Mouse (Mus musculus) layer of hippocampus, postnatal 36 days (tissue): Measurements from ENCODE around the gene Lck. TPM values are rescaled to one million over a fixed set of nuclear protein-coding genes. Genes with fewer than 3 reads are reported as not detected.
A peak's percentile ranks its signal among the peaks of the same experiment; 100 is the strongest.
"Not testable (repeated sequence)": the region's sequence is repeated elsewhere in the genome, so short reads cannot be mapped to it uniquely, and the experiment has no call there.

Experiments
- DNase-seq, 2 experiments: peaks; one replicate each; pipeline ENCODE4 v3.0.0; 2022
- total RNA-seq, 2 experiments: library from RNA; stranded (reverse); gene quantifications; 2 replicates each; pipeline ENCODE4 v1.2.3; 2021

Lck gene
- total RNA-seq, 2 experiments from 2014 or later = 2.7 to 2.8 TPM

- not testable (repeated sequence) for DNase-seq
Measured at GRCm38 (mm10) chr4:129554512-129554911, 18.9 kb downstream of the Lck start.

DNA sequence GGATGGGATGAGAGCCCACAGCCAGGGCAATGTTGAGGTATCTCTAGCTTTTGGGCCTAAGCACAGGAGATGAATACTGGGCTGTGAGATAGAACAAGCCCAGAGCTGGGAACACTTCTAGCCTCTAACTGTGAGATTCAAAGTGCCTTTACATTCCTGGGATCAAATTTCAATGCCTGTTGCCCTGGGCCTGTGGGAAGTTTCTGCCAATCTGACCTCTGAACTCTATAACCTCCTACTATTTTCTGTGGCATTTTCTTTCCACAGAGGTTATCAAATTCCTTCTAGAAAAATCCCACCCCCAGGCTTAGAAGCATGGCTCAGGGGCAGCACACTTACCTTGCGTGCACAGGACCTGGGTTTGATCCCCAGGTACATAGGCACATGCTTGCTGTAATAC, 23.1 kb downstream of the Lck start:
- DNase-seq = no peak

DNA sequence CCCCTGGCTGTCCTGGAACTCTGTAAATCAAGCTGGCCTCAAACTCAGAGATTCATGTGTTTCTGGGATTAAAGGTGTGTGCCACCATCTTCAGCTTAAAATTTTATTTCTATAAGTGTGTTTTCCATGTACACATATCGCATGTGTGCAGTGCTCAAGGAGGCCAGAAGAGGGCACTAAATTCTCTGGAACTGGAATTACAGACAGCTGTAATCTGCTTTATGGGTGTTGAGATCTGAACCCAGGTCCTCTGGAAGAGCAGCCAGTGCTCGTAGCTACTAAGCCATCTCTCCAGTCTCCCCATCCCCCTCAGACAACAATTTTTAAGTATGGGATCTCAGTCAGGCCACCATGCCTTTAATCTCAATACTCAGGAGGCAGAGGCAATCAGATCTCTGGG, 24.1 kb downstream of the Lck start:
- DNase-seq = no peak

GRCm38 (mm10) chr4:129547631-129548030, 25.8 kb downstream of the Lck start:
- DNase-seq = not testable (repeated sequence)

GRCm38 (mm10) chr4:129544106-129544505, 29.3 kb downstream of the Lck start:
- no peak for DNase-seq

DNA sequence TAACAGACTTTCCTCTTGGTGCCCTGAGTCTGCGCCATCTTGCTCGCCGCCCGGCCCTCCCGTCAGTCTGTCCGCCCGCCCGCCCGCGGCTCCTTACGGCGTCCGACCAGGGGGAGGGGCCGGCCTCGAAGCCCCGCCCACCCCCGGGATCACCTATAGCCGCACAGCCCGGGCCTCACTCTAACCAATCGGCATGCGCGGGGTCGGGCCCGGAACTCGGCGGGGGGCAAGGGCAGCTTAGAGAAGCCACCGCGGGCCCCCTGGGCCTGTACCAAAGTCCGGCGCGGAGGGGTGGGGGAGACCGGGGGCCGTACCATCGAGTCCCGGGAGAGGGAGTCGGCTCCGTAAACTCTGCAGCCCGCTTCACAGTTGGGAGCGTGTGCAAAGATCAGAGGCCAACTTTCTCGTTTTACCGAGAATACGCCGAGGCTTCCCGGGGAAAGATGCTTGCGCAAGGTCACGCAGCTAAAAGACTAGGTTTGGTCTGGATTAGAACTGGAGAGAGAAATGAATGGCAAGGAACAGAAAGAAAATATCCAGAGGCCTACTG, 30.8 kb downstream of the Lck start, which contains the start of gene Hdac1:
TSS of gene Hdac1 (minus strand) at position 122 of the 550 bp plus-strand sequence.
- peak; percentile 93 to 95 for DNase-seq

- no peak for DNase-seq
Measured at GRCm38 (mm10) chr4:129541868-129542591, 31.4 kb downstream of the Lck start.

DNA sequence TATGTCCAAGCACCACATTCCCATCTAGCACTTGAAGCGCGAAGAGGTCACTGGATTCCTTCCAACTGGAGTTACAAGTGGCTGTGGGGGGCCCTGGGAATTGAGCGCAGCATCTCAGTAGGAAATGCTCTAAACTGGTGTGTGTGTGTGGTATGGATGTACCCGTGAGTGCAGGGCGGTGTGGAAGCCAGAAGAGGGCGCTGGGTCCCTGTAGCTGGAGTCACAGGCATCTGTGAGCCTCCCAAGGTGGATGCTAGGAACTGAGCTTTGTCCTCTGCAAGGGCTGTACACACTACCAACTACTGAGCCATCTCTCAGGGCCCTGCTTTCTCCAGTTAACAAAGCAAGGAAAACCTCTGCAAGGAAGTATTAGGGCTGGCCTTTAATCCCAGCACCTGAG, 33.4 kb downstream of the Lck start:
- DNase-seq = no peak

DNA sequence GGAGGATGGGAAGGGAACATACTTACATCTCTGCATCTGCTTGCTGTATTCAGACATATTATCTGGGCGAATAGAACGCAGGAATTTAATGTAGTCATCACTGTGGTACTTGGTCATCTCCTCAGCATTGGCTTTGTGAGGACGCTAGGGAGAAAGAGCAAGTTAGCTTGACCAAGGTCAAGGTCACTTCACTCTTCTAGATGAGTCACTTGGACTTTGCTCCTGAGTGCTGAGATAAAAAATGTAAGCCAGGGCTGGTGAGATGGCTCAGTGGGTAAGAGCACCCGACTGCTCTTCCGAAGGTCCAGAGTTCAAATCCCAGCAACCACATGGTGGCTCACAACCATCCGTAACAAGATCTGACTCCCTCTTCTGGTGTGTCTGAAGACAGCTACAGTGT, 44.5 kb downstream of the Lck start:
- not testable (repeated sequence) for DNase-seq

- DNase-seq = no peak
Measured at GRCm38 (mm10) chr4:129525889-129526288, 47.6 kb downstream of the Lck start.

DNA sequence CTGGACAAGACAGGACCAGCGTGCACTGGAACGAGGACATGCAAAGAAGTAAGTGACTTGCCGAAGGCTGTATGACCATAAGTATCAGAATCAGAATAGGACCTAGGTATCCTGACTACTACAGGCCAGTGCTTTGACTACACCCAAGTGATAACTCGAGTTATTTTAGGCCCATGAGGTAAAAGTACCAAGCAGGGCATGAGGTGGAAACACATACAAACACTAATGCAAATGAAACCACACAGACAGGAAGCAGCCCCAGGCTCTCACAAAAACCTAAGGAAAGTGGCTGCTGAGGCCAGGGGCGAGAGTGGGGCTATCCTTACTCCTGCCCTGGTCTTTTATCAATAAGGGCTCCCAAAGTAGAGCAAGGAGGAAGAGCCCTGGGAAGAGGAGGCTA, 48.1 kb downstream of the Lck start:
- no peak for DNase-seq

- DNase-seq = no peak
Measured at GRCm38 (mm10) chr4:129518519-129518918, 54.9 kb downstream of the Lck start.

- DNase-seq = no peak
Measured at GRCm38 (mm10) chr4:129516925-129517324, 56.5 kb downstream of the Lck start.

DNA sequence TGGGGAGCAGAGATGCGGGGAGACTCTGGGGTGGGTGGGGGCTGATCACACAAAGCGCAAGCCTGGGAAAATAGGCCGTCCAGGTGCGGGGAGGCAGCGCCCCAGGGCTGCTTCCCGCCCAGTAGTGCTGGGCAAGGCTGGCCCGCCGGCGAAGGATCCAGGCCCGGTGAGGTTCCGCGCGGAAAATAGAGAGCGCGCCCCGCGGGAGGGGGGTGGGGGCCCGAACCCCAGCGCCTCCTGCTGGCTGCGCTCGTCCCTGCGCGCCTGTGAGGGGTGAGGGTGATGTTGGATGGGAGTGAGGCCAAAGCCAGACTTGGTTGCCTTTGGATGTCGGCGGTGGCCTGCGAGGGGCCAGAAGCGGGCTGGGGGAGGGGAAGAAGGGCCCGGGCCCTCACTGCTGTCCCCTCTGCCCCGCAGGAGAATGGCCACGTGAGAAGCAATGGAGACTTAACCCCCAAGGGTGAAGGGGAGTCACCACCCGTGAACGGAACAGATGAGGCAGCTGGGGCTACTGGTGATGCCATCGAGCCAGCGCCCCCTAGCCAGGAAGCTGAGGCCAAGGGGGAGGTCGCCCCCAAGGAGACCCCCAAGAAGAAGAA, 59.0 kb downstream of the Lck start:
- DNase-seq = peak in 1 of 2 experiments; percentile 52

DNA sequence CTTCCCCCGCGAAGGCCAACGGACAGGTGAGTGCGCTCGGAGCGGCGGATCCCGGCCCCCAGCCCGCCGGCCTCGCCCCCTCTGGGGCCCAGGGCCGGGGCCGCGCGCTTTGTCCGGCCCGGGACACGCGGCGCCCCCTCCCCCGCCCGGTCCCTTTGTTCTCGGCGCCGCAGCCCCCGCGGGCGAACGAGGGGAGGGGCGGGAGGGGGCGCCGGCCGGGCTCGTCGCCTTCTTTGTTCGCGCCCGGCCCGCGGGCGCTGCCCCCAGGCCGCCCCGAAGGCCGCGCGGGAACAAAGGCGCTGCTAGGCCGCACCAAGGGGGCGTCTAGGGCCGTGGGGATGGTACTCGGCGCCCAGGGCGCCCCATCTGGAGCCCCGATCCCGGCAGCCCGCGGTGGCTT, 59.5 kb downstream of the Lck start:
- DNase-seq = no peak

DNA sequence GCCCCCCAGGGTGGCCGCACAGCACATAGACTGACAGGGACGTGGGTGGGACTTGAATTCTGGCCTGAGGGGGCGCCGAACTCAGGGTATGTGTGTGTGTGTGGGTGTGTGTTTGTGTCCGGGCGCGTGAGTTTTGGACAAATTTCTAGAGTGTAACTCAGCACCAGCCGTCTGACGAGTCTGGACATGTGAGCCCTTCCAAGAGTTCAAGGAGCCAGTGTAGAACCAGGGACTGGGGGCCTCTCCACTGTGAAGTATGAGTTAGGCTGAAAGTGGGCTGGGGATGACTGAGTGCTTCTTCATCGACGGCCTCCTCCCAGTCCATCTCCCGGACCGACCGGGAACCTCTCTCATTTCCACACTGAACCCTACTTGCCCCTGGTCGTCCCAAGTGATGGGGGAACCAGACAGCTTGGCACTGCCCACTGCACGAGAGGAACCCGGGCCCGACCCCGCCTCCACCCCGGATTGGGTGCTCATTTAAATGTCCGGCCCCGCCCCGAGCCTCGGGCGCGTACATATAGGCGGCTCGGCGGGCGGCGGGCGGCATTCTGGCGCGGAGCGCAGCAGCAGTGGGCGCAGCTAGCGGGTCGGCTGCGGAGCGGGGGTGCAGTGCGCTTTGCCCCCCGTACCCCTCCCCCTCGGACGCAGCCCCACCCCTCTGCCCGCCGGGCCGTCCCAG, 60.2 kb downstream of the Lck start, which contains the start of gene Marcksl1:
TSS of gene Marcksl1 (plus strand) at position 496 of the 682 bp plus-strand sequence.
- peak; percentile 76 to 78 for DNase-seq

- DNase-seq = no peak
Measured at GRCm38 (mm10) chr4:129511413-129512096, 61.9 kb downstream of the Lck start.

DNA sequence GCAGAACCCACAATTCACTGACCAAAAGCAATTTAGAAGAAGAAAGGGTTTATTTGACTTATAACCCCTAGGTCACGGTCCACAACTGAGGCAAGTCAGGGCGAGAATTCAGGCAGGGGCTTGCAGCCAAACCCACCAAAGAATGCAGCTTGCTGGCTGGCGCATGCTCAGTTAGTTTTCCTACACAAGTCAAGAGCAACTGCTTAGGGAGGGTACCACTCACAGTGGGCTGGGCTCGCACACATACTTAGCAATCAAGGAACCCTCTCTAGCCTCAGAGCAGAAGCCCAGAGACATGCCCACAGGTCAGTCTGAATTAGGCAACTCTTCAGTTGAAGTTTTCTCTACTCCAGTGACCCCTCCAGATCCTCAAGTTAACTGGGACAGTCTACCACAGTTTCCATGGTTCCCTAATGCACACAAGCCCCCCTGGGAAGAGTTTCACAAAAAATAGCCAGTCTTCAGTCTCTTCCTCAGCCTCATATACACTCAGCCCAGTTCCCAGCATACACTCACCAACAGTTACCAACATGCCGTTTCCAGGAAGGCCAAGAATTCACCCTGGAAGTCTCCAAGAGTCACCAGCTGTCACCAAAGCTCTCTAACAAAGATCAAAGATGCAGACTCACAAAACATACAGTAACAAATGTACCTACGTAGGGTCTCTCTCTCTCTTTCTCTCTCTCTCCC, 62.6 kb downstream of the Lck start:
- DNase-seq = no peak

DNA sequence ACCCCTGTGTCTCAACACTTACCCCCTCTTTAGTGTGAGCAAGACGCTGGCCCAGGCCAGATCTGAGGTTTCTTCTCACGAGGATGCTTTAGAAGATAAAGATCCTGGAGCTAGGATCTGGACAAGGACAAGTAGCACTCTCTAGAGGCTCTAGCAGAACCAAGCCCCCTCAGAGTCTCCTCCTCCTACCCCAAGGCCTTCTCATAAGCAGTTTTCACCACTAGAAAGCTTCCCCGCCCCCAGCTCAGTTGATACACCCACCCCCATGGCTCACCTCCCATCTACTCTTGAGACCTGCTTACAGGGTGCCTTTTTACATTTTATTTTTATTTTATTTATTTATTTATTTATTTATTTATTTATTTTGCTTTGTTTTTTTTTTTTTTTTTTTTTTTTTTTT, 63.8 kb downstream of the Lck start:
- DNase-seq = no peak

DNA sequence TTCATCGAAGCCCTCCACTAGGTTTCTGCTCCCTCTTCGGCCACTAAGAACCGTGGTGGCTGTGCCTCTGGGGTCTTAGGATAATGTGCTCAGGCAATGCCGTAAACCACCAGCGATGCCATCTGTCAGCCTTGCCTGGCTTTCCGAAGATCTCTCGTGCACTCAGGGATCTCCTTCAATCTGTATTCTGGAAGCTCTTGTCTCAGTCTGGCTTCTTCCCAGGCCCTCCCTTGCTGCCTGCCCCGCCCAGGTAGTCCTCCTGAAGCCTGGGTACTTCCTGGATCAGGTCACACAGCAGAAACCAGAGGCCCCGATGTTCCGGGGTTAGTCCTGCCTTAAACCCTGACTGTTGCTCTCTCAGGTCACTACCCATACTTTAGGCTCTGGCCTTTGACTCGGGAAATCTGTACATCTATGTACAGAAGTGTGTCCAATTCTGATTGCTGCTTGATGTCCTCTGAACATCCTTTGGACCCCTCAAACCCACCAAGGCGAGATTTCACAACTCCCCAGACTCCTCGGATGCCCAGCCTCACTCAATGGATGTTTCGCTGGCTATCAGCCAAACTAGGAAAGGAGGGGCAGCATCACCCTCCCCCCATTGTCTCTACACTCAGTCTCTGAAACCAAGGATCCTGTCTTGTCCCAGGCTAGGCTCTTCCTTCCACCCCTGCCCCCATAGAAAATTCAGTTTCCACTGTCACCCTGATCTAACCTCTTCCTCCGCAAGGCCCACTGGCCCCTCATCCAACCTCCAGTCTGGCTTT, 64.4 kb downstream of the Lck start:
- no peak for DNase-seq

DNA sequence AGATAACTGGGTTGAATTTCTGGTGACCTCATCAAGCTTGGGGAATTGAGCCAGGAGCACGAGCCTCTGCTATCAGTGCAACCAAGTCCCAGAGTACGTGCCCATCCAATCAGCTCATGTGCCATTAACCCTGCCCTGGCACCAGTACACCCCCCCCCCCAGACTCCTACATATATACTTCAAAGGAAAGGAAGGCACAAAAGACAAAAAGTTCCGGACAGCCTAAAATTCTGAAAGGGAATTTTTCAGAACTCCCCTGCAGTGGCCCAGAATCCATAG, 65.3 kb downstream of the Lck start:
- no peak for DNase-seq
